Mouse (Mus musculus) C2C12 (cell line): ENCODE data around the gene Hydin. TPM values are rescaled to one million over a fixed set of nuclear protein-coding genes. Genes with fewer than 3 reads are reported as not detected.
"Not testable (repeated sequence)": the region's sequence is repeated elsewhere in the genome, so short reads cannot be mapped to it uniquely, and the experiment has no call there.

Experiments
- H3K27me3 ChIP-seq: one replicate; pipeline ENCODE4 v1.6.1; 2011; ENCODE audit not compliant: control insufficient read depth, insufficient read depth, insufficient read length
- H3K36me3 ChIP-seq: one replicate; pipeline ENCODE4 v1.6.1; 2011; ENCODE audit not compliant: control insufficient read depth, insufficient read depth
- H3K4me3 ChIP-seq: one replicate; pipeline ENCODE4 v1.5.1; 2011; ENCODE audit warnings: mild to moderate bottlenecking, control low read depth; ENCODE audit not compliant: poor library complexity, insufficient read depth, severe bottlenecking
- H3K79me2 ChIP-seq: one replicate; pipeline ENCODE4 v1.6.1; 2011; ENCODE audit not compliant: control insufficient read depth, insufficient read depth
- H3K79me3 ChIP-seq: one replicate; pipeline ENCODE4 v1.6.1; 2011; ENCODE audit warnings: low read depth, control low read depth
- H3ac ChIP-seq: one replicate; pipeline ENCODE3; 2011; ENCODE audit warnings: low read depth; ENCODE audit not compliant: control insufficient read depth, insufficient read length
- CEBPB ChIP-seq: IDR thresholded peaks from one replicate; pipeline ENCODE4 v1.6.1; 2011; ENCODE audit warnings: low read depth, mild to moderate bottlenecking, control low read depth, moderate library complexity
- CTCF ChIP-seq: IDR thresholded peaks from one replicate; pipeline ENCODE4 v1.5.1; 2011; ENCODE audit not compliant: control insufficient read depth, insufficient read depth, insufficient read length
- FOSL1 ChIP-seq: IDR thresholded peaks from one replicate; pipeline ENCODE4 v1.8.0; 2011; ENCODE audit warnings: mild to moderate bottlenecking, low read length; ENCODE audit not compliant: poor library complexity, insufficient read depth, severe bottlenecking
- MAX ChIP-seq: IDR thresholded peaks from one replicate; pipeline ENCODE4 v1.6.1; 2011; ENCODE audit warnings: mild to moderate bottlenecking, control low read depth
- MYOD1 ChIP-seq: IDR thresholded peaks from one replicate; pipeline ENCODE4 v1.6.1; 2011; ENCODE audit warnings: low read depth; ENCODE audit not compliant: control insufficient read depth, insufficient read length
- MYOG ChIP-seq: IDR thresholded peaks from one replicate; pipeline ENCODE4 v1.6.1; 2011; ENCODE audit not compliant: control insufficient read depth, insufficient read length; ENCODE audit errors: extremely low read depth
- USF1 ChIP-seq: IDR thresholded peaks from one replicate; pipeline ENCODE4 v1.6.1; 2011; ENCODE audit warnings: low read depth, mild to moderate bottlenecking, control low read depth, moderate library complexity
- polyA plus RNA-seq: library from polyadenylated mRNA; unstranded; fragments of >200 nt; fragmentation: generic; extraction: Trizol; gene quantifications from one replicate; pipeline ENCODE4 v1.2.1, GENCODE M21; 2012; ENCODE audit warnings: missing spikeins

The Hydin gene
- polyA plus RNA-seq, 1 experiment: 0.01 TPM

- TF ChIP-seq MYOD1 (no peak), FOSL1 (no peak), USF1 (no peak), CEBPB (no peak), CTCF (no peak), MYOG (no peak), MAX (no peak)
- no peak overlapping the region for H3ac ChIP-seq
- H3K36me3 ChIP-seq: no peaks in the 10 kb centered on the region
- peaks cover 33% of the 10 kb centered on the region for H3K27me3 ChIP-seq
- H3K79me2 ChIP-seq: no peaks in the 10 kb centered on the region
- H3K4me3 ChIP-seq: no peak overlapping the region
- no peaks in the 10 kb centered on the region for H3K79me3 ChIP-seq
Observed at GRCm38 (mm10) chr8:110525229-110525628, 258.5 kb downstream of the Hydin start.

- no peaks in the 10 kb centered on the region for H3K36me3 ChIP-seq
- no peaks in the 10 kb centered on the region for H3K79me3 ChIP-seq
- H3K79me2 ChIP-seq: no peaks in the 10 kb centered on the region
- H3K27me3 ChIP-seq: peaks cover 53% of the 10 kb centered on the region
- no peak for TF ChIP-seq MYOD1
- no peak for TF ChIP-seq CTCF
- no peak for TF ChIP-seq USF1
- TF ChIP-seq FOSL1: no peak
- TF ChIP-seq MAX: no peak
- TF ChIP-seq MYOG: no peak
- H3K4me3 ChIP-seq: no peak overlapping the region
- H3ac ChIP-seq: no peak overlapping the region
Observed at GRCm38 (mm10) chr8:110530008-110530762, 263.4 kb downstream of the Hydin start.

GRCm38 (mm10) chr8:110533781-110534180, 267.0 kb downstream of the Hydin start:
- no peak for TF ChIP-seq MYOD1
- TF ChIP-seq MYOG: no peak
- TF ChIP-seq USF1: no peak
- TF ChIP-seq CTCF: no peak
- no peaks in the 10 kb centered on the region for H3K79me2 ChIP-seq
- no peak overlapping the region for H3K4me3 ChIP-seq
- H3K79me3 ChIP-seq: no peaks in the 10 kb centered on the region
- peaks cover 42% of the 10 kb centered on the region for H3K27me3 ChIP-seq
- H3K36me3 ChIP-seq: no peaks in the 10 kb centered on the region
- H3ac ChIP-seq: no peak overlapping the region

GRCm38 (mm10) chr8:110537849-110538248, 271.1 kb downstream of the Hydin start:
- H3K4me3 ChIP-seq: no peak overlapping the region
- TF ChIP-seq MAX (no peak), MYOD1 (no peak)
- H3K79me2 ChIP-seq: no peaks in the 10 kb centered on the region
- no peaks in the 10 kb centered on the region for H3K79me3 ChIP-seq
- H3K27me3 ChIP-seq: peaks cover 17% of the 10 kb centered on the region
- no peak overlapping the region for H3ac ChIP-seq
- no peaks in the 10 kb centered on the region for H3K36me3 ChIP-seq

GRCm38 (mm10) chr8:110550343-110550742, 283.6 kb downstream of the Hydin start:
- no peaks in the 10 kb centered on the region for H3K36me3 ChIP-seq
- TF ChIP-seq FOSL1 (no peak), CEBPB (no peak), MYOG (no peak), USF1 (no peak), CTCF (no peak), MAX (no peak), MYOD1 (no peak)
- no peaks in the 10 kb centered on the region for H3K79me2 ChIP-seq
- no peaks in the 10 kb centered on the region for H3K79me3 ChIP-seq
- no peak overlapping the region for H3K4me3 ChIP-seq
- no peak overlapping the region for H3ac ChIP-seq
- peaks cover 12% of the 10 kb centered on the region for H3K27me3 ChIP-seq

GRCm38 (mm10) chr8:110552111-110552510, 285.3 kb downstream of the Hydin start:
- not testable (repeated sequence) for H3K4me3 ChIP-seq, H3K79me2 ChIP-seq, H3K79me3 ChIP-seq

More at GRCm38 (mm10) chr8:110552111-110552510, 285.3 kb downstream of the Hydin start:
- H3ac ChIP-seq, H3K36me3 ChIP-seq: not testable (repeated sequence)
- H3K27me3 ChIP-seq: peaks cover 27% of the 10 kb centered on the region
